8 mouse cellular contexts compared by ENCODE assay signal in genomic region chr17:43137838-43138237, GRCm38 (mm10).
DNase-seq lines count a peak whose midpoint lies in the region; ATAC-seq lines count a peak whose summit lies in the region.
"Had no signal": no experiment of that assay in that cellular context is flagged by ENCODE, and none has a peak within 500 bp of the region (broad histone marks: within the 10 kb centered on the region; RNA-seq: fewer than 3 reads in every experiment).

No protein-coding gene starts in this region.

- no peaks in the 10 kb centered on the region for H3K79me2 ChIP-seq in macrophage (ENCODE audit: inconsistent target)

- no peaks in the 10 kb centered on the region; the same call in 1 of the 2 replicates for H3K4me1 ChIP-seq in limb, embryonic 10.5 days
- peaks cover 7% of the 10 kb centered on the region; the same call in 1 of the 2 replicates for H3K4me1 ChIP-seq in kidney, embryonic 15.5 days
- H3K4me1 ChIP-seq: embryonic facial prominence, embryonic 12.5 days had no signal

- WGBS in limb, embryonic 10.5 days, result 95% methylated on average over 9 of the region's 9 CpGs
- whole genome bisulfite sequencing in macrophage (ENCODE audit: missing documents), result 5% methylated on average over 9 of the region's 9 CpGs
- WGBS in kidney, embryonic 15.5 days, result 96% methylated on average over 9 of the region's 9 CpGs

- no peaks in the 10 kb centered on the region for H3K27me3 ChIP-seq in limb, embryonic 10.5 days (ENCODE audit: low read depth, poor library complexity, severe bottlenecking)
- H3K27me3 ChIP-seq in kidney, embryonic 15.5 days, result no peaks in the 10 kb centered on the region
- H3K27me3 ChIP-seq: embryonic facial prominence, embryonic 12.5 days had no signal

- no peak overlapping the region for H3K27ac ChIP-seq in limb, embryonic 10.5 days
- peak overlapping the region; percentile 64 for H3K27ac ChIP-seq in macrophage
- H3K27ac ChIP-seq in kidney, embryonic 15.5 days, result no peak overlapping the region
- H3K27ac ChIP-seq: embryonic facial prominence, embryonic 12.5 days had no signal

- no peaks in the 10 kb centered on the region for H3K36me3 ChIP-seq in limb, embryonic 10.5 days
- no peaks in the 10 kb centered on the region for H3K36me3 ChIP-seq in macrophage (ENCODE audit: inconsistent target)
- no peaks in the 10 kb centered on the region for H3K36me3 ChIP-seq in kidney, embryonic 15.5 days
- H3K36me3 ChIP-seq: embryonic facial prominence, embryonic 12.5 days had no signal

- no peak overlapping the region for H3K9ac ChIP-seq in kidney, embryonic 15.5 days
- H3K9ac ChIP-seq: embryonic facial prominence, embryonic 12.5 days had no signal

- no peak overlapping the region for H3K4me2 ChIP-seq in kidney, embryonic 15.5 days
- H3K4me2 ChIP-seq: embryonic facial prominence, embryonic 12.5 days had no signal

- no peak overlapping the region for H3K4me3 ChIP-seq in limb, embryonic 10.5 days
- H3K4me3 ChIP-seq in macrophage (ENCODE audit: inconsistent target), result no peak overlapping the region
- no peak overlapping the region for H3K4me3 ChIP-seq in kidney, embryonic 15.5 days (replicated peaks)
- H3K4me3 ChIP-seq: embryonic facial prominence, embryonic 12.5 days had no signal

- DNase-seq in 416B (ENCODE audit: low read depth), result peak; percentile 80
- peak; percentile 4 for DNase-seq in adrenal gland, postnatal 14 days
- DNase-seq in limb, embryonic 10.5 days (ENCODE audit: low spot score), result peak; percentile 20
- no peak for DNase-seq in thymus, postnatal 4 days
- DNase-seq in thymus, postnatal 0 days (ENCODE audit: low spot score), result no peak

- no peaks in the 10 kb centered on the region for H3K9me3 ChIP-seq in limb, embryonic 10.5 days (replicated peaks)
- H3K9me3 ChIP-seq in kidney, embryonic 15.5 days (replicated peaks), result no peaks in the 10 kb centered on the region
- H3K9me3 ChIP-seq: embryonic facial prominence, embryonic 12.5 days had no signal

- ATAC-seq in kidney, embryonic 15.5 days (replicated peaks; ENCODE audit: low FRiP score), result no peak

Comparison
In these comparisons a context has a peak if more than half of its experiments do, and no peak if none do; other contexts are left out.
1. DNase-seq: peak in 416B (single experiment), adrenal gland, postnatal 14 days (single experiment) and limb, embryonic 10.5 days (single experiment); none in thymus, postnatal 4 days (single experiment) and thymus, postnatal 0 days (single experiment).